Mouse (Mus musculus): Measurements from ENCODE around the gene Fgb.

DNA sequence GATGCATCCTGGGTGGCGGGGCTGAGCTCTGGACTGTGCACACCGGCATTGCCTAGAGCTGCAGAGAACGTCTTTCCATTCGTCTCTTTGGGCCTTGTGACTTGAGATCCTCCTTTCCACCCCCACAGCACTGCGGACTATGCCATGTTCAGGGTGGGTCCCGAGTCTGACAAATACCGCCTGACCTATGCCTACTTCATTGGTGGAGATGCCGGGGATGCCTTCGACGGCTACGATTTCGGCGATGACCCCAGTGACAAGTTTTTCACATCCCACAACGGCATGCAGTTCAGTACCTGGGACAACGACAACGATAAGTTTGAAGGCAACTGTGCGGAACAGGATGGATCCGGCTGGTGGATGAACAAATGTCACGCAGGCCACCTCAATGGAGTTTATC lies 37.0 kb downstream of the Fgb start:
- no peak for TF ChIP-seq CTCF (conservative IDR thresholded peaks at IDR 0.05; ENCODE audit: insufficient read depth, insufficient read length, low read depth, low read length)
- no peak for TF ChIP-seq POLR2A (IDR thresholded peaks at IDR 0.05; ENCODE audit: low read depth, low read length)

All from kidney, adult 2 months (tissue).